Mouse (Mus musculus): ENCODE data around the gene Zfp865. TPM values are rescaled to one million over a fixed set of nuclear protein-coding genes. Genes with fewer than 3 reads are reported as not detected.

Gene Zfp865
- total and polyA plus RNA-seq, 3 experiments: 4.0 to 21.0 (median 12.3) TPM

DNA sequence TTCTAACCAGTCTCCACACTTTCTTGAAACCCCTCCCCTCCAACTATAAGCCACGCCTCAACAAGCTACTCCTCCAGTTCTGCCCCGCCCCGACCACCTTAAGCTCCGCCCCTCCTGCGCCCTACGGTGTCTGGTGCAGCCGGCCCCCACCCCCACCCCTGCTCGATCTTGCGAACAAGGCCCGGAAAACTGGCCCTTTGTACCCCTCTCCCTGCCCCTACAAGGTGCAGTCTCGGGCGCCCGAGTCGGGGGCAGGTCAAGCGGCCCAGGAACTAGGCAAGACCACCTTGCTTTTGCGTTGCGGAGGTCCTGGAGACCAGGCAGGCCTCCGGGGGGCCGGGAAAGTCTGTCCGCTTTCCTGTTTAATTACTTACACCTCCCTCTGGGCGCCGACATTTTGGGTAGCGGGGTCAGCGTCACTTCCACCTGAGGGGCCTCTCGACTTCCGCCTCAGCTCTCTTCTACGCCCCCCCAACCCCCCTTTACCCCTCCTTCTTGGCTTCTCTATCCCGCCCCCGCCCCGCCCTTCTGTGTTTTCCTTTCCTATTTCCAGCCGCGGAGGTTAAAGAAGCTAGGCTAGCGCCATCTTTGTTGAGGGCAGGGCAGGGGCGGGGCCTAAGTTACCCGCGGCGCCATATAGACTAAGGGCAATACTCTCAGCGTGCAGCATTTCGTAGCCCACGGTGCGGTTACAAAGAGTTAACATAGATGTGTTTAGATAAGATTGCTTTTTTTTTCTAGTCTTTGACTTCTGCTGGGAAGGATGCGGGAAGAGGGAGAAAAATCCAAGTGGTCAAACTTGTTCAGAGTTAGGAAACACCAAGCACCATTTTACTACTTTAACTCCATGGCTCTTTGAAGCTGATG lies 5.7 kb upstream of the Zfp865 start, which contains the start of the genes Zfp524 and Fiz1 (continued):
- TF ChIP-seq CHD2 (IDR thresholded peaks at IDR 0.05; ENCODE audit: low read length) (peak; percentile 65; the same call in 1 of the 2 replicates), POLR2A (IDR thresholded peaks at IDR 0.05; ENCODE audit: low read depth, low read length) (peak; percentile 83), ELF1 (IDR thresholded peaks at IDR 0.05; ENCODE audit: low read depth, low read length) (peak; percentile 68), KAT2A (IDR thresholded peaks at IDR 0.05; ENCODE audit: insufficient replicate concordance, low read length) (peak; percentile 84; the same call in 1 of the 2 replicates), GABPA (IDR thresholded peaks at IDR 0.05; ENCODE audit: insufficient replicate concordance, low read depth, low read length) (no peak; the same call in 1 of the 2 replicates), MAZ (IDR thresholded peaks at IDR 0.05; ENCODE audit: low read depth, low read length) (peak; percentile 91), TBP (conservative IDR thresholded peaks at IDR 0.05; ENCODE audit: low read depth, low read length) (no peak), IRF4 (IDR thresholded peaks at IDR 0.05; ENCODE audit: low read depth, low read length) (peak; percentile 43)

DNA sequence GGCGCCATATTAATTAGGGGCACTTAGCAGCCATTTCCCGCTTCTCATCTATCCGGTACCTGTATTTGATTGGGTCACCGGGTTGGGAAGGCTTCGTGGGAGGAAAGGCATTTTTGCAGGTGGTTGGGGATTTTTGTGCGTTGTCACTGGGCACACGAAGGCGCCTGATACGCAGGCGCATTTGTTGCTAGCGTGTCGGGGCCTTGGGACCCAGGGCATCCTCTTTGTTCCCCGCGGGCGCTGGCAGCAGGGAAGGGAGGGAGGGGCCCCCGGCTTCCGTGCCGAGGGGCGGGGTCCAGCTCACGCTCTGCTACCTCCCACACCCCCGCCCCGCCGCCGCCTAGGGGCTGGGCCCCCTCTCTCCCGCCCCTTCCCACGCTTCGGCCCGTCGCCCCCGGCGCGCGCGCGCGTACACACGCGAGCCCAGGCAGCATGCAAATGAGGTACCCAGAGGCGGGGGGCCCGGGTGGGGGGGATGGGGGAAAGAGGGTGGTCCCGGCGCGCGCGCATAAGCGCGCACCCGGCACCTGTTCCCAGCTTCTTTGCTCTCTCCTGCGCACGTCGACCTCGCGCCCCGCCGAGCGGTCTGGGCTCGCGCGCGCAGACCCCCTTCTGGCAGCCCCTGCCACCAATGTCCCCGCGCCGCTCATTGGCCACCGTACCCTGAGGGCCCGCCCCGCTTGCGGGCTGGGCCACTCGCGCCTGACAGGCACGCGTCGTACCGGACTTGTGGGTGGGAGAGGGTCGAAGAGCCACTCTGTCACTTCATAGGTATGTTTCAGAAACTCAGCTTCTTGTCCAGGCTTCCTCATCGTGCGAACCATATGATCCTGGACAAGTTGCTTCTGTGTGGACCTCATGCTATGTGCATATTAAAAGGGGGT lies 4.8 kb upstream of the Zfp865 start, which contains the start of gene Gm44973:
Gene Gm44973, plus strand, starts transcription at position 379 of the 884 bp plus-strand sequence.
- H3K27ac ChIP-seq (ENCODE audit: insufficient read depth, low read depth): peak within 1 kb of the TSS; percentile 90
- DNase-seq (ENCODE audit: extremely low read depth): peak; percentile 94
- peak within 1 kb of the TSS; percentile 97 for H3K9ac ChIP-seq (ENCODE audit: insufficient read depth, low read depth)
- H3K4me3 ChIP-seq (replicated peaks in 1 of 3; ENCODE audit: low read depth in 2 of 3, low read length in 2 of 3, poor library complexity in 1 of 3): peak within 1 kb of the TSS; percentile 75 to 81 (median 78)
- H3K4me2 ChIP-seq (ENCODE audit: insufficient read depth, low read depth, poor library complexity, severe bottlenecking): peak within 1 kb of the TSS; percentile 74
- dilution Hi-C loops (cut with MboI; ENCODE audit: extremely low pct_ligation_motif_present, extremely low pct_unique_long_range_greater_than_20kb, low sequenced_read_pairs) (no loop called here), in situ Hi-C loops (cut with MboI; ENCODE audit: low pct_ligation_motif_present, low pct_unique_long_range_greater_than_20kb, low sequenced_read_pairs) (no loop called here)
- H3K36me3 ChIP-seq (replicated peaks in 1 of 2; ENCODE audit: control insufficient read depth in 1 of 2, insufficient read depth in 1 of 2, low read length in 1 of 2): peaks cover 28 to 39% of the 10 kb centered on the region in 2 experiments
- H3K9me3 ChIP-seq (replicated peaks; ENCODE audit: low read length): peaks cover 6% of the 10 kb centered on the region
- peaks cover 4 to 37% of the 10 kb centered on the region in 2 experiments for H3K4me1 ChIP-seq (ENCODE audit: control insufficient read depth in 1 of 2, insufficient read depth in 2 of 2)
- peaks cover 6% of the 10 kb centered on the region; the same call in 1 of the 2 replicates for H3K79me2 ChIP-seq (replicated peaks; ENCODE audit: control insufficient read depth, extremely low read depth, insufficient read depth, poor library complexity, severe bottlenecking)
- H3K27me3 ChIP-seq (replicated peaks): no peaks in the 10 kb centered on the region
- peak; percentile 65 for TF ChIP-seq NRF1 (IDR thresholded peaks at IDR 0.05; ENCODE audit: low read depth, low read length)
- no peak for TF ChIP-seq ZC3H11A (IDR thresholded peaks at IDR 0.05; ENCODE audit: low read depth, low read length)
- TF ChIP-seq POLR2AphosphoS2 (IDR thresholded peaks at IDR 0.05; ENCODE audit: low read depth, low read length): no peak
- TF ChIP-seq RCOR1 (conservative IDR thresholded peaks at IDR 0.05; ENCODE audit: low read depth, low read length): no peak
- TF ChIP-seq IRF4 (IDR thresholded peaks at IDR 0.05; ENCODE audit: low read depth, low read length): 0 out of 2 replicates have a peak, but pooled peaks have one; percentile 16
- peak; percentile 65 for TF ChIP-seq MAX (IDR thresholded peaks at IDR 0.05; ENCODE audit: low read length)
- TF ChIP-seq PAX5 (IDR thresholded peaks at IDR 0.05; ENCODE audit: low read length): no peak
- no peak; the same call in 1 of the 2 replicates for TF ChIP-seq MEF2A (IDR thresholded peaks at IDR 0.05; ENCODE audit: borderline replicate concordance, low read depth, low read length)
- TF ChIP-seq CHD1 (IDR thresholded peaks at IDR 0.05; ENCODE audit: low read depth, low read length): no peak
- 0 out of 2 replicates have a peak, but pooled peaks have one; percentile 2 for TF ChIP-seq KAT2A (IDR thresholded peaks at IDR 0.05; ENCODE audit: insufficient replicate concordance, low read length)
- TF ChIP-seq CHD2 (IDR thresholded peaks at IDR 0.05; ENCODE audit: low read length): 0 out of 2 replicates have a peak, but pooled peaks have one; percentile 55
- TF ChIP-seq ZKSCAN1 (IDR thresholded peaks at IDR 0.05; ENCODE audit: borderline replicate concordance, low read depth, low read length): no peak
- no peak for TF ChIP-seq HCFC1 (IDR thresholded peaks at IDR 0.05; ENCODE audit: low read depth, low read length)
- TF ChIP-seq NELFE (IDR thresholded peaks at IDR 0.05; ENCODE audit: low read depth, low read length): peak; percentile 40; the same call in 1 of the 2 replicates
- TF ChIP-seq MAZ (IDR thresholded peaks at IDR 0.05; ENCODE audit: low read depth, low read length): peak; percentile 91
- no peak for TF ChIP-seq SMC3 (IDR thresholded peaks at IDR 0.05; ENCODE audit: low read depth, low read length)
- no peak for TF ChIP-seq ETS1 (conservative IDR thresholded peaks at IDR 0.05; ENCODE audit: low read depth, low read length)
- TF ChIP-seq E2F4 (IDR thresholded peaks at IDR 0.05; ENCODE audit: insufficient replicate concordance, low read depth, low read length): peak; percentile 58; the same call in 1 of the 2 replicates
- no peak for TF ChIP-seq JUND (conservative IDR thresholded peaks at IDR 0.05; ENCODE audit: low read depth, low read length)
- no peak for TF ChIP-seq UBTF (IDR thresholded peaks at IDR 0.05; ENCODE audit: low read depth, low read length)
- no peak for TF ChIP-seq CTCF (conservative IDR thresholded peaks at IDR 0.05 in 1 of 2, IDR thresholded peaks at IDR 0.05 in 1 of 2; ENCODE audit: low read depth in 2 of 2, low read length in 2 of 2)
- peak; percentile 54; the same call in 1 of the 2 replicates for TF ChIP-seq SIN3A (IDR thresholded peaks at IDR 0.05; ENCODE audit: low read length)
- TF ChIP-seq ZMIZ1 (IDR thresholded peaks at IDR 0.05; ENCODE audit: low read depth, low read length): no peak
- TF ChIP-seq MXI1 (IDR thresholded peaks at IDR 0.05; ENCODE audit: low read depth, low read length): peak; percentile 66
- no peak for TF ChIP-seq ZNF384 (IDR thresholded peaks at IDR 0.05; ENCODE audit: low read depth, low read length)
- TF ChIP-seq RAD21 (IDR thresholded peaks at IDR 0.05; ENCODE audit: low read depth, low read length): no peak
- no peak for TF ChIP-seq GABPA (IDR thresholded peaks at IDR 0.05; ENCODE audit: insufficient replicate concordance, low read depth, low read length)
- TF ChIP-seq MYC (IDR thresholded peaks at IDR 0.05; ENCODE audit: low read depth, low read length): 0 out of 2 replicates have a peak, but pooled peaks have one; percentile 46
